In the genomic region with DNA sequence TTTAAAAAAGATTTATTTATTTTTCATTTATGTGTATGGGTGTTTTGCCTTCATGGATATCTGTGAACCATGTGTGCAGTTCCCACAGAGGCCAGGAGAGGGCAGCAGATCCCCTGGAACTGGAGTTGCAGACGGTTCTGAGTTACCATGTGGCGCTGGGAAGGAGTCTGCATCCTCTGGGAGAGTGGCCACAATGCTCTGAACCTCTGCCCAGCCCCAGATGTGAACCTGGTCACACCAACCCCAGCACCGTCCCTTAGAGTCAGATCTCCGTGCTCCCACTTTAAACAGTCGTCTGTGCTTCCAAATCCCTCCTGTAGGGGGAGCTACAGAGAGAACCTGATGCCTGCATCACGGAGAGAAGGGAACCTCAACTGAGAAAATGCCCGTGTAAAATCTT, we compare ENCODE assay signal across 13 mouse cellular contexts.
A peak's percentile ranks its signal among the peaks of the same experiment; 100 is the strongest.
DNase-seq lines count a peak whose midpoint lies in the region; ATAC-seq and TF ChIP-seq lines count a peak whose summit lies in the region.
"Had no signal": no experiment of that assay in that cellular context is flagged by ENCODE, and none has a peak within 500 bp of the region (broad histone marks: within the 10 kb centered on the region; RNA-seq: fewer than 3 reads in every experiment).

No protein-coding gene starts in this region.

- H3K4me2 ChIP-seq in intestine, postnatal 0 days (replicated peaks; ENCODE audit: low read depth) = no peak overlapping the region
- H3K4me2 ChIP-seq in intestine, embryonic 16.5 days (ENCODE audit: low read depth, low read length) = no peak overlapping the region
- H3K4me2 ChIP-seq in midbrain, postnatal 0 days (ENCODE audit: low read depth, low read length, poor library complexity, severe bottlenecking) = no peak overlapping the region
- H3K4me2 ChIP-seq in midbrain, embryonic 15.5 days = no peak overlapping the region
- no peak overlapping the region for H3K4me2 ChIP-seq in intestine, embryonic 15.5 days (replicated peaks)
- H3K4me2 ChIP-seq: liver, embryonic 13.5 days; neural tube, embryonic 12.5 days had no signal

- no peak overlapping the region for H3K27ac ChIP-seq in intestine, postnatal 0 days (ENCODE audit: low read depth, low read length)
- H3K27ac ChIP-seq in intestine, embryonic 16.5 days (ENCODE audit: low read length) = no peak overlapping the region
- no peak overlapping the region for H3K27ac ChIP-seq in midbrain, postnatal 0 days (ENCODE audit: low read depth, low read length)
- no peak overlapping the region for H3K27ac ChIP-seq in midbrain, embryonic 15.5 days
- H3K27ac ChIP-seq in intestine, embryonic 15.5 days = no peak overlapping the region
- H3K27ac ChIP-seq: liver, embryonic 13.5 days; neural tube, embryonic 12.5 days had no signal

- DNase-seq in midbrain, postnatal 0 days (ENCODE audit: low spot score) = no peak
- peak; percentile 68 for DNase-seq in R1 (ENCODE audit: low read depth, low spot score)
- peak; percentile 31 to 42 for DNase-seq in kidney, postnatal 4 days
- DNase-seq in gastrocnemius, adult 8-10 months (ENCODE audit: low spot score in 2 of 2) = no peak
- DNase-seq: adrenal gland, postnatal 25 days; gastrocnemius, postnatal 14 days; liver, embryonic 13.5 days had no signal

- H3K9ac ChIP-seq in intestine, postnatal 0 days (ENCODE audit: low read depth, low read length) = no peak overlapping the region
- no peak overlapping the region for H3K9ac ChIP-seq in intestine, embryonic 16.5 days (ENCODE audit: low read depth, low read length)
- H3K9ac ChIP-seq in midbrain, postnatal 0 days (replicated peaks; ENCODE audit: low read length, poor library complexity, severe bottlenecking) = no peak overlapping the region
- H3K9ac ChIP-seq in midbrain, embryonic 15.5 days = no peak overlapping the region
- H3K9ac ChIP-seq in intestine, embryonic 15.5 days = no peak overlapping the region
- H3K9ac ChIP-seq: liver, embryonic 13.5 days; neural tube, embryonic 12.5 days had no signal

- no peaks in the 10 kb centered on the region for H3K4me1 ChIP-seq in intestine, postnatal 0 days (replicated peaks; ENCODE audit: control insufficient read depth, insufficient read depth, low read length)
- no peaks in the 10 kb centered on the region for H3K4me1 ChIP-seq in intestine, embryonic 16.5 days (ENCODE audit: control insufficient read depth, insufficient read depth, low read length)
- H3K4me1 ChIP-seq in midbrain, postnatal 0 days (ENCODE audit: insufficient read depth, low read length) = peaks cover 9% of the 10 kb centered on the region
- peaks cover 23% of the 10 kb centered on the region for H3K4me1 ChIP-seq in midbrain, embryonic 15.5 days
- no peaks in the 10 kb centered on the region for H3K4me1 ChIP-seq in intestine, embryonic 15.5 days (replicated peaks)
- H3K4me1 ChIP-seq: liver, embryonic 13.5 days had no signal

- H3K27me3 ChIP-seq in intestine, postnatal 0 days (replicated peaks; ENCODE audit: control insufficient read depth, insufficient read depth, low read length) = no peaks in the 10 kb centered on the region
- no peaks in the 10 kb centered on the region for H3K27me3 ChIP-seq in intestine, embryonic 16.5 days (replicated peaks; ENCODE audit: control insufficient read depth, insufficient read depth, low read length)
- H3K27me3 ChIP-seq in midbrain, postnatal 0 days (ENCODE audit: insufficient read depth, low read length) = no peaks in the 10 kb centered on the region
- H3K27me3 ChIP-seq in midbrain, embryonic 15.5 days (replicated peaks) = no peaks in the 10 kb centered on the region
- no peaks in the 10 kb centered on the region for H3K27me3 ChIP-seq in intestine, embryonic 15.5 days (replicated peaks)
- H3K27me3 ChIP-seq: liver, embryonic 13.5 days; neural tube, embryonic 12.5 days had no signal

- H3K9me3 ChIP-seq in intestine, postnatal 0 days (ENCODE audit: control insufficient read depth) = no peaks in the 10 kb centered on the region
- no peaks in the 10 kb centered on the region for H3K9me3 ChIP-seq in intestine, embryonic 16.5 days (ENCODE audit: control insufficient read depth, low read length)
- no peaks in the 10 kb centered on the region for H3K9me3 ChIP-seq in midbrain, postnatal 0 days (ENCODE audit: low read length)
- H3K9me3 ChIP-seq in midbrain, embryonic 15.5 days = no peaks in the 10 kb centered on the region
- H3K9me3 ChIP-seq in intestine, embryonic 15.5 days = no peaks in the 10 kb centered on the region

- no peaks in the 10 kb centered on the region for H3K36me3 ChIP-seq in intestine, postnatal 0 days (ENCODE audit: control insufficient read depth, insufficient read depth)
- no peaks in the 10 kb centered on the region for H3K36me3 ChIP-seq in intestine, embryonic 16.5 days (ENCODE audit: control insufficient read depth, insufficient read depth, low read length)
- H3K36me3 ChIP-seq in midbrain, postnatal 0 days (ENCODE audit: insufficient read depth, low read length) = no peaks in the 10 kb centered on the region
- no peaks in the 10 kb centered on the region for H3K36me3 ChIP-seq in midbrain, embryonic 15.5 days (replicated peaks)
- no peaks in the 10 kb centered on the region for H3K36me3 ChIP-seq in intestine, embryonic 15.5 days
- H3K36me3 ChIP-seq: liver, embryonic 13.5 days; neural tube, embryonic 12.5 days had no signal

- WGBS in intestine, postnatal 0 days = 76% methylated on average over 7 of the region's 7 CpGs
- WGBS in intestine, embryonic 16.5 days = 73% methylated on average over 7 of the region's 7 CpGs
- WGBS in midbrain, postnatal 0 days = 77% methylated on average over 7 of the region's 7 CpGs
- WGBS in midbrain, embryonic 15.5 days = 81% methylated on average over 7 of the region's 7 CpGs
- 80% methylated on average over 7 of the region's 7 CpGs for WGBS in intestine, embryonic 15.5 days

- TF ChIP-seq CTCF in intestine, postnatal 0 days (IDR thresholded peaks at IDR 0.05; ENCODE audit: low read depth) = peak; percentile 56
- TF ChIP-seq CTCF in midbrain, postnatal 0 days (IDR thresholded peaks at IDR 0.05) = peak; percentile 57

- no peak for ATAC-seq in intestine, postnatal 0 days
- ATAC-seq in intestine, embryonic 16.5 days = no peak
- ATAC-seq in midbrain, postnatal 0 days (ENCODE audit: low FRiP score) = no peak
- no peak for ATAC-seq in midbrain, embryonic 15.5 days (replicated peaks)
- no peak for ATAC-seq in intestine, embryonic 15.5 days

- no peak overlapping the region for H3K4me3 ChIP-seq in intestine, postnatal 0 days (ENCODE audit: low read depth, low read length)
- no peak overlapping the region for H3K4me3 ChIP-seq in intestine, embryonic 16.5 days (ENCODE audit: low read length)
- H3K4me3 ChIP-seq in midbrain, postnatal 0 days (ENCODE audit: low read depth, low read length) = no peak overlapping the region
- H3K4me3 ChIP-seq in midbrain, embryonic 15.5 days = no peak overlapping the region
- no peak overlapping the region for H3K4me3 ChIP-seq in intestine, embryonic 15.5 days (replicated peaks)
- H3K4me3 ChIP-seq: erythroblast, embryonic 14.5 days; liver, embryonic 13.5 days; neural tube, embryonic 12.5 days had no signal

Comparison
In these comparisons a context has a peak if more than half of its experiments do, and no peak if none do; other contexts are left out.
1. DNase-seq: peak in R1 (single experiment) and kidney, postnatal 4 days (2 of 2); none in midbrain, postnatal 0 days (single experiment) and gastrocnemius, adult 8-10 months (0 of 2).